Mouse (Mus musculus) embryonic facial prominence, embryonic 15.5 days (tissue): ENCODE measurements around the gene Nek2. TPM values are rescaled to one million over a fixed set of nuclear protein-coding genes. Genes with fewer than 3 reads are reported as not detected.

Experiments used
- ATAC-seq: fragments of 200-750 bp; cut with Nextera tagmentation; 2 replicates; pipeline ENCODE4 v1.8.0; 2017; ENCODE audit warnings: low read depth, moderate TSS enrichment; ENCODE audit not compliant: insufficient number of reproducible peaks, low FRiP score, low TSS enrichment
- H3K27ac ChIP-seq: fragments of 300-500 bp; sonication (generic); replicated peaks from 2 replicates; pipeline ENCODE4 v1.5.1; 2015; ENCODE audit warnings: mild to moderate bottlenecking, inconsistent platforms
- H3K27me3 ChIP-seq: fragments of 300-500 bp; sonication (generic); 2 replicates; pipeline ENCODE4 v1.6.1; 2015; ENCODE audit warnings: inconsistent platforms
- H3K36me3 ChIP-seq: fragments of 300-500 bp; sonication (generic); 2 replicates; pipeline ENCODE4 v1.6.1; 2015; ENCODE audit warnings: mild to moderate bottlenecking, inconsistent platforms
- H3K4me1 ChIP-seq: fragments of 300-500 bp; sonication (generic); 2 replicates; pipeline ENCODE4 v1.6.1; 2015; ENCODE audit warnings: inconsistent platforms
- H3K4me2 ChIP-seq: fragments of 300-500 bp; sonication (generic); replicated peaks from 2 replicates; pipeline ENCODE4 v1.6.1; 2015; ENCODE audit warnings: mild to moderate bottlenecking, inconsistent platforms
- H3K4me3 ChIP-seq: fragments of 300-500 bp; sonication (generic); replicated peaks from 2 replicates; pipeline ENCODE4 v1.5.1; 2015; ENCODE audit warnings: mild to moderate bottlenecking, inconsistent platforms
- H3K9ac ChIP-seq: fragments of 300-500 bp; sonication (generic); 2 replicates; pipeline ENCODE4 v1.6.1; 2015; ENCODE audit warnings: inconsistent platforms
- H3K9me3 ChIP-seq: fragments of 300-500 bp; sonication (generic); replicated peaks from 2 replicates; pipeline ENCODE4 v1.6.1; 2016; ENCODE audit warnings: inconsistent platforms
- WGBS: fragments of 180-500 bp; shearing (Covaris S2); methylation state at CpG from one replicate; pipeline ENCODE4 v1.1.7; 2015; 5-methylcytosine and 5-hydroxymethylcytosine counted together
- polyA plus RNA-seq: library from polyadenylated mRNA; unstranded; fragments of >200 nt; fragmentation: Nextera tagmentation; extraction: Ambion mirVana; gene quantifications from 2 replicates; pipeline ENCODE4 v1.2.1, GENCODE M21; 2015

The Nek2 gene
- polyA plus RNA-seq, 1 experiment from 2014 or later: 36.8 TPM

DNA sequence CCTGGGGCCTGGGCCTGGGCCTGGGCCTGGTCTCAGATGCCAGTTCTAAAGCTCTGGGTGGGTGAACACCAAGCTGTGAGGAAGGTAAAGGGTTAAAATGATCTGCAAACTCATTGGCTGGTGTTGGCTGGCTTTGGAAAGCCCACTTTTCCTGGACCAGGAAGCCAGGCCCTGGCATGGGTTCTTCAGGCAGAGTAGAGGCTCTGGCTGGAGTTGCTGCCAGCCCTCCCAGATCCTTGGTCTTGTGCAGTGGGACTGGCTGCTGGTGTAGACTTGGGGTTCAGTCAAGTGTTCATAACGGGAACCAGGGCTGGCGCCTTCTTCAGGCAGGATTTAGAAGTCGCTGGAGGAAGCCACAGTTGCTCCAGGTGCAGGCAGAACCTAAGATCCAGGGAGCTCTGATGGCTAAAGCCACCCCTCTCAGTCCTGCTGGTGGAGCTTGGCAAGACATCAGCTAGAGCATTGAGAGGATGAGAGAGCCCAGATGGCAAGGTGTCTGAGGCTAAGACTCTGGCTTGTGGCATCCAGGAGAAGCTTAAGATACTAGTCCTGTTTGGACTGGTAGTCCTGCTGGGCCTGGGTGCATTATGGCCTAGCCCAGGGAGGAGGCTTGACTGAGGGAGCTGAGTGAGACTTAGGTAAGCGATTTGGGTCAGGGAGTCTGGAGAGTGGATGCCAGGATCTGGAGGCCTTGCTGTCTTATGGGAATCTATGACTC, 42.7 kb downstream of the Nek2 start:
- Histone ChIP-seq H3K27me3 (no peaks in the 10 kb centered on the region), H3K36me3 (no peaks in the 10 kb centered on the region), H3K4me3 (no peak overlapping the region), H3K9ac (no peak overlapping the region), H3K4me2 (no peak overlapping the region), H3K9me3 (no peaks in the 10 kb centered on the region), H3K4me1 (no peaks in the 10 kb centered on the region), H3K27ac (no peak overlapping the region)
- WGBS: 77% methylated on average over 4 of the region's 4 CpGs
- no peak for ATAC-seq

- 82% methylated on average over 8 of the region's 8 CpGs for WGBS
- Histone ChIP-seq H3K27ac (no peak overlapping the region), H3K4me1 (no peaks in the 10 kb centered on the region), H3K27me3 (no peaks in the 10 kb centered on the region), H3K9ac (no peak overlapping the region), H3K4me2 (no peak overlapping the region), H3K36me3 (no peaks in the 10 kb centered on the region), H3K4me3 (no peak overlapping the region), H3K9me3 (no peaks in the 10 kb centered on the region)
- ATAC-seq: no peak
Observed at GRCm38 (mm10) chr1:191864551-191865027, 43.3 kb downstream of the Nek2 start.

DNA sequence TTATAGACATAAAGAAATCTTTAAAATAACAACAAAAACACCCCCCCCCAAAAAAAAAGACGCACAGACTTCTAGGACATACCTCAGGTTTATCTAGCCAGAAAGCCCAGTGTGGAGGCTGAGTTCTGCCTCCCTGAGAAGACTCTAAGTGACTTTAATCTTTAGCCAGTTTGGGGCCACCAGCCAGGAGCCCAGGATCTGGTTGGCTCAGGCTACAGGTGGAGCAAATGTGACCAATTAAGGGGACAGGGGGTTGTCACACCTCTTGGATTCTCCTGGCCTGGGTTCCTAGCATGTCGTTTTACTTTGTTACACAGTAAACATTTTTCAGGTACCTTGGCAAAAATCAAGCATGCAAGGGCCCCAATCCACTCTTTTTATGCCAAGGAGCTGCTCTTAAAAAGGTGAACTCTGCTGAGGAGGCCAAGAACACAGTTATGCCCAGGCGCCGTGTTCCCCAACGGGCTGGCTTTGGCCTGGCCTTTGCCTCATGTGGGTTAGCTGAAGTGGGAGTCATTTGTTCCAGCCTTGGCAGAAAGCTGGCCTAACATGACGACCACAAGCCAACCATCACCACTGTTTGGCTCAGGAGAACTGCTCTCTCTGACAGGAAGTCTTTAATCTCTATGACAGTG, 50.9 kb downstream of the Nek2 start:
- Histone ChIP-seq H3K4me3 (no peak overlapping the region), H3K27me3 (no peaks in the 10 kb centered on the region), H3K27ac (no peak overlapping the region), H3K9me3 (no peaks in the 10 kb centered on the region), H3K9ac (no peak overlapping the region), H3K4me2 (no peak overlapping the region), H3K4me1 (no peaks in the 10 kb centered on the region), H3K36me3 (no peaks in the 10 kb centered on the region)
- 80% methylated on average over 6 of the region's 6 CpGs for WGBS
- ATAC-seq: no peak

DNA sequence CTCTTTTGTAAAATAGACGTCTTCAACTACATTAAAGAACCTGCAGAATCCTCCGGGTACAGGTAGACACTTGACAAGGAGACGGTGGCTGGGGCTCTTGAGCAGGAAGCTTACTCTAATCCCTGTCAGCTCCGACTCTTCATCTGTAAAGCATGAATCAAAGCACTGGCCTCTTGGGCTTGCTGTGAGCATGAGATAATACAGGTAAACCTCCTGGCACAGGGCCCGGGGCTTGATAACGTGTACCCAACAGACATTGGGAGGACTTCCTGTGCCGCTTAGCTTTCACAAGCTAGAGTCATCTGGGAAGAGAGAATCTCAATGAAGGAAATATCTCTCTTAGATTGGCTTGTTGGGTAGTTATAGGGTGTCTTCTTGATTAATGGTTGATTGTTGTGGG, 53.8 kb downstream of the Nek2 start:
- ATAC-seq: no peak
- Histone ChIP-seq H3K4me3 (no peak overlapping the region), H3K9me3 (no peaks in the 10 kb centered on the region), H3K4me2 (no peak overlapping the region), H3K9ac (no peak overlapping the region), H3K27me3 (no peaks in the 10 kb centered on the region), H3K4me1 (peaks cover 14% of the 10 kb centered on the region; the same call in 1 of the 2 replicates), H3K36me3 (no peaks in the 10 kb centered on the region), H3K27ac (no peak overlapping the region)
- WGBS: 83% methylated on average over 7 of the region's 7 CpGs

- H3K27me3 ChIP-seq: no peaks in the 10 kb centered on the region
- no peaks in the 10 kb centered on the region for H3K36me3 ChIP-seq
- no peaks in the 10 kb centered on the region for H3K9me3 ChIP-seq
- H3K4me3 ChIP-seq: no peak overlapping the region
- H3K9ac ChIP-seq: no peak overlapping the region
- H3K27ac ChIP-seq: no peak overlapping the region
- ATAC-seq: no peak
- no peak overlapping the region for H3K4me2 ChIP-seq
- WGBS: 74% methylated on average over 9 of the region's 9 CpGs
- peaks cover 14% of the 10 kb centered on the region; the same call in 1 of the 2 replicates for H3K4me1 ChIP-seq
Observed at GRCm38 (mm10) chr1:191875683-191876305, 54.5 kb downstream of the Nek2 start.

DNA sequence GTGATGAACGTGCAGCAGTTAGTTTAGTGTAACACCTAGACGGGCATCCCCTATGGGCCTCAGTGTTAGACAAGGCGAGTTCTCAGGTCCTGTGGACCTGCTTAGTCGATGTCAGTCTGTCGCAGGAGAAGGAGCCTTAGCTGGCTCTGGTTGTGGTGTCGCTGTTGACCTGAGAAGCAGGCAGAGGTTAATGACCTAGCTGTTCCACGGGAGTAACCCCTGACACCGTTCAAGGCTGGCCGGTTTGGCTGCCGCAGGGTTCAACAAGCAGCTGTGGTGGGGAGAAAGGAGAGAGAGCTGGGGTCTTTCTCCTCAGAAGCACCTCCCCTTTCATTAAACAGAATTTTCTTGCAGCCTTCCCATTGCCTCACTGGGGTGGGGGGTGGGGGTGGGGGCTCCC, 56.4 kb downstream of the Nek2 start:
- 45% methylated on average over 10 of the region's 10 CpGs for WGBS
- Histone ChIP-seq H3K9ac (no peak overlapping the region), H3K9me3 (no peaks in the 10 kb centered on the region), H3K36me3 (no peaks in the 10 kb centered on the region), H3K4me2 (no peak overlapping the region), H3K4me1 (peaks cover 17% of the 10 kb centered on the region), H3K27me3 (no peaks in the 10 kb centered on the region), H3K27ac (no peak overlapping the region), H3K4me3 (no peak overlapping the region)
- ATAC-seq: no peak

DNA sequence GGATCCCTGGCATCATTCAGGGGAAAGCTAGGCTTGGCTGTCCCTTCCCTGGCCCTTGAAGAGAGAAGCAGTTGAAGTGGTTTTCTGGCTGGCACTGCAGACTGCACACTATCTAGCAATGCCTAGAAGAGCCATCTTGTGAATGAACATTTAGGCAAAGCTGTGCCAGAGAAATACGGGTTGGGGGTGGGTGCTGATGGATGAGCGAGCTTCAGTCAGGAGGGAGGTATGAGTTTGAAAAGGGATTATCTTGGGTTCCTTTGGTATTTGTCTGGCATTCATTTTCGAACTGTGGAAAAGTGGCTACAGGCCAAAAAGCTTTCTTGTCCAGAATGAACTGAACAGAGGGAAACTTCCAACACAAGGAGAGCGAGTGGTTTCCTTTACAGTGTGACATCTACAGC, 57.3 kb downstream of the Nek2 start:
- ATAC-seq: no peak
- Histone ChIP-seq H3K4me3 (no peak overlapping the region), H3K36me3 (no peaks in the 10 kb centered on the region), H3K9ac (no peak overlapping the region), H3K27ac (no peak overlapping the region), H3K4me2 (no peak overlapping the region), H3K9me3 (no peaks in the 10 kb centered on the region), H3K4me1 (peaks cover 17% of the 10 kb centered on the region), H3K27me3 (no peaks in the 10 kb centered on the region)
- WGBS: 24% methylated on average over 4 of the region's 4 CpGs

- no peak for ATAC-seq
- Histone ChIP-seq H3K4me1 (peaks cover 17% of the 10 kb centered on the region), H3K27ac (no peak overlapping the region), H3K9me3 (no peaks in the 10 kb centered on the region), H3K9ac (no peak overlapping the region), H3K27me3 (no peaks in the 10 kb centered on the region), H3K36me3 (no peaks in the 10 kb centered on the region), H3K4me2 (no peak overlapping the region), H3K4me3 (no peak overlapping the region)
- 89% methylated on average over 3 of the region's 3 CpGs for WGBS
Observed at GRCm38 (mm10) chr1:191880247-191880646, 59.0 kb downstream of the Nek2 start.

DNA sequence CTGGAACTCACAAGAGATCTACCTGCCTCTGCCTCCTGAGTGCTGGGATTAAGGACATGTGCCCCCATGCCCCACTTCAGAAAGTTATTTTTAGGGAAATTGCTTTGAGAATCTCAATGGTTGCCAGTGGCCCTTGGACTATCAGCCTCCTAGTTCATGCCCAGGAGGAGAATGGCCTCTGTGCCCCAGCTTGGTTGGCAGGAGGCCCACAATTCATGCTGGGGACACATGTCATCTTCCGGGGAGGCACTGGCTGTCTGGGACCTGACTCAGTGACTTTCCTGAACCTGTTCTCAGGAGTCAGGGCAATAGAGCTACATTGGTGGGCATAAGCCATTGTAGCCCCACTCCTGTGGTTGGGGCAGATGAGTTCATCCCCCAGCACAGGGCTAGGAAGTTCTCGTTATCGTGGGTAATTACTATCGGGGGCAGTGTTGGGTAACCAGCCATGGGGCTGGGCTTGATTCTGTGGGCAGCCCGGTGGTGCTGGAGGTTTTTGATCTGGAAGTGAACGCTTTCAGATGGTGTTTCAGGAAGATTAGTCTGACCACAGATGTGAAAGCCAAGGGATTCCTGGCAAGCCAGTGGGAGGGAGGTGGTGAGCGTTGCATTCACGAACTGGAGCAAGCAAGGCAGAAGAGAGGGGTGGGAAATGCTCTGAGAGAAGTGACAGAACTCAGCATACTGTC, 59.8 kb downstream of the Nek2 start:
- 39% methylated on average over 8 of the region's 8 CpGs for WGBS
- ATAC-seq: no peak
- Histone ChIP-seq H3K9ac (no peak overlapping the region), H3K4me3 (no peak overlapping the region), H3K27me3 (no peaks in the 10 kb centered on the region), H3K4me2 (no peak overlapping the region), H3K27ac (no peak overlapping the region), H3K9me3 (no peaks in the 10 kb centered on the region), H3K4me1 (peaks cover 17% of the 10 kb centered on the region), H3K36me3 (no peaks in the 10 kb centered on the region)

DNA sequence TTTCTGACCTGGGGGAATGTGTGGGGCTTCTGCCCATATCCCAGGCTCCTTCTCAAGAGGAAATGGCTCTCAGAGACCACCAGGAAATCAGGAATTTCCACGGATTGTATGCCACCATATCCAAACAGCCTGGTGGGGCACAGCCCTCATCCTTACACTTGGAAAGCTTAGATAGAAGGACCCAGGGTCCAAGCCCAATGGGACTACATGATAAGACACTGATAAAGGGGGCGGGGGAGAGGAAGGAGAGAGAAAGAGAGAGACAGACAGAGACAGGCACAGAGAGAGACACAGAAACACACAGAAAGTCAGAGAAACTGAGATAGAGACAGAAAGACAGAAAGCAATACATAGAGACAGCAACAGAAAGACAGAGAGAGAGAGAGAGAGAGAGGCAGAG, 60.4 kb downstream of the Nek2 start:
- WGBS: 54% methylated on average over 2 of the region's 2 CpGs

More for the DNA sequence above, 60.4 kb downstream of the Nek2 start:
- Histone ChIP-seq H3K4me3 (no peak overlapping the region), H3K27ac (no peak overlapping the region), H3K9ac (no peak overlapping the region), H3K36me3 (no peaks in the 10 kb centered on the region), H3K4me1 (peaks cover 17% of the 10 kb centered on the region), H3K27me3 (no peaks in the 10 kb centered on the region), H3K4me2 (no peak overlapping the region), H3K9me3 (no peaks in the 10 kb centered on the region)
- no peak for ATAC-seq
